Mouse (Mus musculus): Measurements from ENCODE around the gene Adig. TPM values are rescaled to one million over a fixed set of nuclear protein-coding genes. Genes with fewer than 3 reads are reported as not detected.

The Adig gene
- total RNA-seq, 2 experiments from 2014 or later, result not detected

- no peak overlapping the region for H3K4me3 ChIP-seq
- no peak overlapping the region for H3K27ac ChIP-seq
- intact Hi-C loops (cut with DNase I), result loop anchor here (2.0 to 5.0 kb wide), 2 partner anchors 62 to 313 kb away; partner anchors contain the start of gene Slc32a1
- DNase-seq (ENCODE audit: extremely low spot score in 1 of 2, low spot score in 2 of 2), result peak; percentile 77 to 78
- TF ChIP-seq CTCF (IDR thresholded peaks at IDR 0.05), result peak; percentile 87
Observed at GRCm38 (mm10) chr2:158550067-158550466, 47.7 kb downstream of the Adig start.

GRCm38 (mm10) chr2:158554366-158554765 lies 52.0 kb downstream of the Adig start:
- no peak for DNase-seq (ENCODE audit: extremely low spot score in 1 of 2, low spot score in 2 of 2)
- no peak overlapping the region for H3K4me3 ChIP-seq
- no peak overlapping the region for H3K27ac ChIP-seq
- TF ChIP-seq CTCF (IDR thresholded peaks at IDR 0.05), result no peak
- intact Hi-C loops (cut with DNase I), result loop anchor here (5.0 kb wide), 1 partner anchor 58 kb away; the partner anchor contains the start of gene Slc32a1

GRCm38 (mm10) chr2:158555252-158555651 lies 52.8 kb downstream of the Adig start:
- intact Hi-C loops (cut with DNase I), result no loop called here
- no peak overlapping the region for H3K4me3 ChIP-seq
- no peak overlapping the region for H3K27ac ChIP-seq
- TF ChIP-seq CTCF (IDR thresholded peaks at IDR 0.05), result no peak
- DNase-seq (ENCODE audit: extremely low spot score in 1 of 2, low spot score in 2 of 2), result no peak

GRCm38 (mm10) chr2:158555812-158556211 lies 53.4 kb downstream of the Adig start:
- no peak for TF ChIP-seq CTCF (IDR thresholded peaks at IDR 0.05)

GRCm38 (mm10) chr2:158556225-158556624 lies 53.8 kb downstream of the Adig start:
- DNase-seq (ENCODE audit: extremely low spot score in 1 of 2, low spot score in 2 of 2), result peak; percentile 77 to 89
- Histone ChIP-seq H3K4me3 (peak overlapping the region; percentile 29), H3K27ac (no peak overlapping the region)
- TF ChIP-seq CTCF (IDR thresholded peaks at IDR 0.05), result peak; percentile 94
- intact Hi-C loops (cut with DNase I), result no loop called here

More at GRCm38 (mm10) chr2:158555812-158556211, 53.4 kb downstream of the Adig start:
- H3K4me3 ChIP-seq, result peak overlapping the region; percentile 29
- intact Hi-C loops (cut with DNase I), result no loop called here
- DNase-seq (ENCODE audit: extremely low spot score in 1 of 2, low spot score in 2 of 2), result no peak
- no peak overlapping the region for H3K27ac ChIP-seq

- no peak for DNase-seq (ENCODE audit: extremely low spot score in 1 of 2, low spot score in 2 of 2)
- TF ChIP-seq CTCF (IDR thresholded peaks at IDR 0.05), result no peak
- Histone ChIP-seq H3K4me3 (no peak overlapping the region), H3K27ac (no peak overlapping the region)
- intact Hi-C loops (cut with DNase I), result no loop called here
Observed at GRCm38 (mm10) chr2:158556750-158557149, 54.3 kb downstream of the Adig start.

Other genes starting within 250 kb of the Adig start
- not detected for gene Bpi, start 244.5 kb upstream of the Adig start, total RNA-seq (2021)
- gene Lbp, start 196.1 kb upstream of the Adig start, total RNA-seq (2021), result 1 to 10 TPM; 1.2 to 2.4 TPM
- 100 to 1,000 TPM; 812 to 868 TPM for gene Snhg11, start 127.0 kb upstream of the Adig start, total RNA-seq (2021)
- 100 to 1,000 TPM; 114 to 115 TPM for gene Ralgapb, start 92.8 kb upstream of the Adig start, total RNA-seq (2021)
- gene Arhgap40, start 10.2 kb downstream of the Adig start, total RNA-seq (2021), result under 1 TPM in 1 of 2 experiments, not detected in 1; 0.52 TPM
- 10 to 100 TPM; 83.5 to 97.2 TPM for gene Slc32a1, start 108.2 kb downstream of the Adig start, total RNA-seq (2021)
- 10 to 100 TPM; 11.0 to 12.4 TPM for gene Actr5, start 122.3 kb downstream of the Adig start, total RNA-seq (2021)
- 100 to 1,000 TPM; 135 to 138 TPM for gene Ppp1r16b, start 162.8 kb downstream of the Adig start, total RNA-seq (2021)